Mouse (Mus musculus): ENCODE measurements around the gene Olfr1015.
A peak's percentile ranks its signal among the peaks of the same experiment; 100 is the strongest.

Olfr1015 gene

GRCm38 (mm10) chr2:85781717-85782116 lies at the start of gene Olfr1015:
Gene Olfr1015 (plus strand): TSS chr2:85782017.
- no peak for DNase-seq (ENCODE audit: low read depth, low spot score)

- no peak for DNase-seq (ENCODE audit: low read depth, low spot score)
Observed at GRCm38 (mm10) chr2:85753822-85754221, 28.0 kb upstream of the Olfr1015 start.

DNA sequence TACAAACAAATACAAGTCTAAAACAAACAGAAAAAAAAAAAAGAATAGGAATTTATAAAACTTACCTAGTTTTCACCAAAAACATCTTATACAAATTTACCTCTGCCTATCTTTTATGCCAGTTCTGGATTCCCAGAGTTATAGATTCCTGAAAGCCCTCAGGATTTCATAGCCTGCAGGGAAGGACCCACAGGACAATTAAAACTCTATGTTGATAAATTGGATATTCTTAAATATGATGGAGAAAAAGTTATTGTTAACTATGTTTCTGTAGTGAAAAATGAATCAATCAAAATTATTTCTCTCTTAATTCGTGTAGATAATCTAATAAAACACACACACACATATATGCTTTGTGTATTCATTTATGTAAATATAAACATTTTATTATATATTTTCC lies 19.2 kb upstream of the Olfr1015 start, which contains the start of gene Olfr1012:
Gene Olfr1012 (minus strand): TSS at position 101 of the 400 bp plus-strand sequence.
- no peak for DNase-seq (ENCODE audit: low read depth, low spot score)

- DNase-seq (ENCODE audit: low read depth, low spot score) = no peak
Observed at GRCm38 (mm10) chr2:85766798-85767197, 15.0 kb upstream of the Olfr1015 start, which contains the start of gene Olfr1013. Gene Olfr1013 (plus strand): TSS chr2:85767098.

DNA sequence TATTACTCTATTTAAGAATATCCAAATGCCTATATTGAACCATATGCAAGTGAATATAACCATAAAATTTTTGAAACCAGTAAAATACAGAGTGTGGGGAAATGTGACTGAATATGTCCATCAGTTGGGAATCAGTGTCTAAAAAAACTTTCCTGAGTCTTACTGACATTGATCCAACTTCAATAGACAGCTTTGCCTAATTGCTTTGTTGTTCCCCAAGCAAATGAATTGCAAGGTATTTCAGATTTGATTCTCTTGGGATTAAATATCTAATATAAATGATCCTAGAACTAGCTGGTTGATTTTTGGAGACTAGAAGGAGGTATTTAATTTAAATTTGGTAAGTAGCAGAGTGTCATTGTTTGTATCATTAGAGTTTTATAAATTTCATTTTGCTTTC lies 9.4 kb upstream of the Olfr1015 start, which contains the start of gene Olfr1014:
Gene Olfr1014 (plus strand): TSS at position 301 of the 400 bp plus-strand sequence.
- DNase-seq (ENCODE audit: low read depth, low spot score) = no peak

DNA sequence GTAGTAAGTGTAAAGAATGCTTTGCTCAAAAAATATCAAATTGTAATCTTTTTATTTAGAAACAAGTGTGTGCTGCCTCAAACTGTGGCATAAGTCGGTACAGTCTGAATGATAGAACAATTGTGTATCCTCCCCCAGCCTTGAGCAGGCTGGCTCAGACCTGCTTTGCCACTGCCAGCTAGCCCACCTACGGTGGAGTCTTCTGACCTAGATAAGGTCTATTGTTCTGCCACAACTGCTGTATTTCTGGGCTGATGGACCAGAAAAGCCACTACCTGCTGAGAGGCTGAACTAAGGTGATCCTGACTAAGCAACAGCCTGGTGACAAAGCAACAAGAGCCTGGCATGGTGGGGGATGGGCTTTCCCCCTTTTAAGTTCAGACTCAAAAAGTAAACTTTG lies 10.5 kb downstream of the Olfr1015 start:
- no peak for DNase-seq (ENCODE audit: low read depth, low spot score)

DNA sequence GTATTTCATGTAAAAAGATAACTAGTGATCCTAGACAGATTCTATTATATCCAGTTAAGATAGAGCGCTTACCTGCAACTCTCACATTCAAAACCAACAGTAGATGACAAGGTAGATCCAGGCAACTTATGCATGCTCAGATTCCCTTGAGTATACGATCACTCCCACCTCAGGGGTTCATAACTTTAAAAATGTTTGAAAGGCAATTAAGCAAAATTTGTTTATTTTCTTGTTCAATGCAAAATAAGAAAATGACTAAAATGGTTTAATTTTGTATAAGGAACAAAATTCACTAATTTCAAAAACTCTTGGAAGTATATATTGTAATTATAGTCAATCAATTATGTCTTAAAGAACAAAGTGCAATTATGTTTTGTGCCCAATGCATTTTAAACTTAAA lies 20.6 kb downstream of the Olfr1015 start, which contains the start of gene Olfr1016:
Gene Olfr1016 (minus strand): TSS at position 101 of the 400 bp plus-strand sequence.
- DNase-seq (ENCODE audit: low read depth, low spot score) = no peak

- peak; percentile 54 for DNase-seq (ENCODE audit: low read depth, low spot score)
Observed at GRCm38 (mm10) chr2:85804501-85804900, 22.7 kb downstream of the Olfr1015 start.

DNA sequence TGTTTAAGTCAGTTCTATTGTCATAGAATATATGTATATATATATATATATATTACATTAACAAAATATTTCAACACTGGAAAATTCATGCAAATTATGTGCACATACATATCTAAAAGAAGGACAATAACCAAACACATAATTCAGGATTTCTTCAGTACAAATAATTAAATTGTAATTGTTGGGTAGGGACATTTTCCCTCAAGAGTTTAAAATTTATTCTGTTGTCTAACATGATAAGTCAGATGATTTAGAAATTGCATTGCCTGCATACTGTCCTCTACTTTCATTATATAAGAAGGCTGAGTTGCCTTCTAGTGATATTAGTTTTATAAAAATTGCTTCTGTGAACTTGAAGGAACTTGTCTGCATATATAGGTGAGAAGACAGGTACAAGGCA lies 36.4 kb downstream of the Olfr1015 start, which contains the start of gene Olfr1018:
Gene Olfr1018 (plus strand): TSS at position 301 of the 400 bp plus-strand sequence.
- DNase-seq (ENCODE audit: low read depth, low spot score) = no peak

Data from 3T3-L1 (cell line).